Mouse (Mus musculus): ENCODE data around the gene Map3k5.
A peak's percentile ranks its signal among the peaks of the same experiment; 100 is the strongest.

Map3k5 gene

GRCm38 (mm10) chr10:20112026-20112973 is 178.0 kb downstream of the Map3k5 start:
- DNase-seq (ENCODE audit: low spot score): no peak

GRCm38 (mm10) chr10:20119504-20120425 is 185.5 kb downstream of the Map3k5 start:
- no peak for DNase-seq (ENCODE audit: low spot score)

- DNase-seq (ENCODE audit: low spot score): no peak
Measured at GRCm38 (mm10) chr10:20121981-20122380, 187.7 kb downstream of the Map3k5 start.

- DNase-seq (ENCODE audit: low spot score): no peak
Measured at GRCm38 (mm10) chr10:20123401-20123800, 189.1 kb downstream of the Map3k5 start.

GRCm38 (mm10) chr10:20124576-20124975 is 190.3 kb downstream of the Map3k5 start:
- no peak for DNase-seq (ENCODE audit: low spot score)

- peak; percentile 23 for DNase-seq (ENCODE audit: low spot score)
Measured at GRCm38 (mm10) chr10:20125226-20125625, 191.0 kb downstream of the Map3k5 start.

GRCm38 (mm10) chr10:20132933-20133652 is 198.8 kb downstream of the Map3k5 start:
- DNase-seq (ENCODE audit: low spot score): no peak

GRCm38 (mm10) chr10:20135350-20136058 is 201.2 kb downstream of the Map3k5 start:
- no peak for DNase-seq (ENCODE audit: low spot score)

GRCm38 (mm10) chr10:20136505-20136904 is 202.2 kb downstream of the Map3k5 start:
- no peak for DNase-seq (ENCODE audit: low spot score)

- no peak for DNase-seq (ENCODE audit: low spot score)
Measured at GRCm38 (mm10) chr10:20141376-20141775, 207.1 kb downstream of the Map3k5 start.

GRCm38 (mm10) chr10:20148130-20148772 is 214.0 kb downstream of the Map3k5 start, which contains the start of gene Map7:
Map7 (plus strand) TSS chr10:20148471.
- DNase-seq (ENCODE audit: low spot score): no peak

GRCm38 (mm10) chr10:20148773-20149120 is 214.5 kb downstream of the Map3k5 start:
- peak; percentile 42 for DNase-seq (ENCODE audit: low spot score)

GRCm38 (mm10) chr10:20149121-20149834 is 215.0 kb downstream of the Map3k5 start:
- peak; percentile 25 for DNase-seq (ENCODE audit: low spot score)

- no peak for DNase-seq (ENCODE audit: low spot score)
Measured at GRCm38 (mm10) chr10:20149835-20150355, 215.6 kb downstream of the Map3k5 start.

- DNase-seq (ENCODE audit: low spot score): no peak
Measured at GRCm38 (mm10) chr10:20152131-20152530, 217.9 kb downstream of the Map3k5 start.

- no peak for DNase-seq (ENCODE audit: low spot score)
Measured at GRCm38 (mm10) chr10:20153507-20153906, 219.2 kb downstream of the Map3k5 start.

GRCm38 (mm10) chr10:20155401-20155800 is 221.1 kb downstream of the Map3k5 start:
- DNase-seq (ENCODE audit: low spot score): no peak

- no peak for DNase-seq (ENCODE audit: low spot score)
Measured at GRCm38 (mm10) chr10:20157021-20157726, 222.9 kb downstream of the Map3k5 start.

- no peak for DNase-seq (ENCODE audit: low spot score)
Measured at GRCm38 (mm10) chr10:20158756-20159155, 224.5 kb downstream of the Map3k5 start.
